Mouse (Mus musculus) naive thymus-derived CD4-positive, alpha-beta T cell, adult 5 months (primary cell): ENCODE measurements around the gene Gucy2f. TPM values are rescaled to one million over a fixed set of nuclear protein-coding genes. Genes with fewer than 3 reads are reported as not detected.

Experiments
- polyA plus RNA-seq: library from polyadenylated mRNA; unstranded; fragments of 100-300 nt; shearing (Covaris generic); gene quantifications from one replicate; pipeline ENCODE4 v1.2.1, GENCODE M21; 2017

Gene Gucy2f
- polyA plus RNA-seq = not detected

DNA sequence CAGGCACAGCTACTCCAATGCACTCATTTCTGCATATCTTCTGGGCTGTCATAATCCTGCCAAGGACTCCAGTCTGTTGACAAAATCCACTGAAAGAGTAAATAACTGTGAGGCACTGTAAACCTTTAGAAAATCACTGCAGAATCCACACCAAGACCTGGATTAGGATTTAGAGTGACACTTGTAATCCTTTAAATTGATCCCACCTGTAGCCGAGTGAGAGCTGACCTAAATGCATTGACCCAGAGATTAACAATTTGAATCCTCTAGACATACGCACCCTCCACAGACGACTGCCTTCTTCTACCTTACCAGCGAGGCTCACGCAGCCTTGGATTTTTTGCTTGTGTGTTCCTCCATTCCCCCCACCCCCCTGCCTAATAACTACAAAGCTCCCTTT lies at the start of gene Gucy2f:
Gucy2f (minus strand) TSS at position 101 of the 400 bp plus-strand sequence.

DNA sequence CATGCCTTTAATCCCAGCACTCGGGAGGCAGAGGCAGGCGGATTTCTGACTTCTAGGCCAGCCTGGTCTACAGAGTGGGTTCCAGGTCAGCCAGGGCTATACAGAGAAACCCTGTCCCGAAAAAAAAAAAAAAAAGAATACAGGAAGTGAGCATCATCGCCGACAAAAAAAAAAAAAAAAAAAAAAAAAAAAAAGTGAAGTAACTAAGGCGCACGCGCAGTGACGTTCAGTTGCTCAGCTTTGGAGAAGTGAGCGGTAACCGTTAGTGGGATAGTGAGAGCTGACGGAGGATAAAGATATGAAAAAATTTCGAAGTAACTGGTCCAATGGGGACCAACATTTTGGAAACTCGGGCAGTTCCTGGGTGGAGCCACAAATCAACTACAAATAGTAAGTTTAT lies 29.8 kb upstream of the Gucy2f start, which contains the start of gene Nxt2:
Nxt2 (plus strand) TSS at position 229 of the 400 bp plus-strand sequence.

Other genes with a start within 250 kb of the Gucy2f start
- gene Nxt2, start 29.8 kb upstream of the Gucy2f start, polyA plus RNA-seq = 7.0 TPM
- gene Kcne1l, start 109.4 kb upstream of the Gucy2f start, polyA plus RNA-seq = not detected
- gene Acsl4, start 193.6 kb upstream of the Gucy2f start, polyA plus RNA-seq = 29.7 TPM